Mouse (Mus musculus) kidney, postnatal 0 days (tissue): ENCODE measurements around the gene Cacnb3. TPM values are rescaled to one million over a fixed set of nuclear protein-coding genes. Genes with fewer than 3 reads are reported as not detected.

ENCODE experiments used
- ATAC-seq: fragments of 200-750 bp; cut with Nextera tagmentation; replicated peaks from 2 replicates; pipeline ENCODE4 v1.8.0; 2017; ENCODE audit warnings: low read depth, moderate number of reproducible peaks, moderate TSS enrichment, moderate library complexity; ENCODE audit not compliant: low FRiP score
- DNase-seq: peaks from one replicate; pipeline ENCODE4 v3.0.0-alpha.2; 2016; ENCODE audit warnings: low spot score
- H3K27ac ChIP-seq: fragments of 300-500 bp; sonication (generic); 2 replicates; pipeline ENCODE4 v1.5.1; 2014; ENCODE audit warnings: mild to moderate bottlenecking
- H3K27me3 ChIP-seq: fragments of 300-500 bp; sonication (generic); 2 replicates; pipeline ENCODE4 v1.6.1; 2014; ENCODE audit warnings: low read length, mixed read lengths; ENCODE audit not compliant: insufficient read depth
- H3K36me3 ChIP-seq: fragments of 300-500 bp; sonication (generic); 2 replicates; pipeline ENCODE4 v1.6.1; 2014; ENCODE audit warnings: low read length, mixed read lengths; ENCODE audit not compliant: insufficient read depth
- H3K4me1 ChIP-seq: fragments of 300-500 bp; sonication (generic); replicated peaks from 2 replicates; pipeline ENCODE4 v1.6.1; 2014; ENCODE audit warnings: antibody characterized with exemption, low read length, mixed read lengths; ENCODE audit not compliant: insufficient read depth
- H3K4me2 ChIP-seq: fragments of 300-500 bp; sonication (generic); 2 replicates; pipeline ENCODE4 v1.6.1; 2014; ENCODE audit warnings: mild to moderate bottlenecking, low read length, moderate library complexity, mixed read lengths
- H3K4me3 ChIP-seq: fragments of 300-500 bp; sonication (generic); replicated peaks from 2 replicates; pipeline ENCODE4 v1.5.1; 2014; ENCODE audit warnings: low read depth, low read length
- H3K9ac ChIP-seq: fragments of 300-500 bp; sonication (generic); 2 replicates; pipeline ENCODE4 v1.6.1; 2014; ENCODE audit warnings: low read depth, low read length
- H3K9me3 ChIP-seq: fragments of 300-500 bp; sonication (generic); replicated peaks from 2 replicates; pipeline ENCODE4 v1.6.1; 2016; ENCODE audit warnings: low read length, inconsistent platforms, mixed read lengths
- CTCF ChIP-seq: IDR thresholded peaks from 2 replicates; pipeline ENCODE4 v1.5.1; 2016; ENCODE audit warnings: antibody characterized with exemption, low read depth, mild to moderate bottlenecking, moderate library complexity
- WGBS: fragments of 180-500 bp; shearing (Covaris S2); extraction: QIAGEN DNeasy Blood & Tissue Kit; methylation state at CpG from one replicate; pipeline ENCODE4 v1.1.7; 2014; 5-methylcytosine and 5-hydroxymethylcytosine counted together
- polyA plus RNA-seq: library from polyadenylated mRNA; unstranded; fragments of >200 nt; fragmentation: Nextera tagmentation; extraction: Ambion mirVana; gene quantifications from 2 replicates; pipeline ENCODE4 v1.2.1, GENCODE M21; 2015

The Cacnb3 gene
- polyA plus RNA-seq, 1 experiment from 2014 or later = 19.8 TPM

DNA sequence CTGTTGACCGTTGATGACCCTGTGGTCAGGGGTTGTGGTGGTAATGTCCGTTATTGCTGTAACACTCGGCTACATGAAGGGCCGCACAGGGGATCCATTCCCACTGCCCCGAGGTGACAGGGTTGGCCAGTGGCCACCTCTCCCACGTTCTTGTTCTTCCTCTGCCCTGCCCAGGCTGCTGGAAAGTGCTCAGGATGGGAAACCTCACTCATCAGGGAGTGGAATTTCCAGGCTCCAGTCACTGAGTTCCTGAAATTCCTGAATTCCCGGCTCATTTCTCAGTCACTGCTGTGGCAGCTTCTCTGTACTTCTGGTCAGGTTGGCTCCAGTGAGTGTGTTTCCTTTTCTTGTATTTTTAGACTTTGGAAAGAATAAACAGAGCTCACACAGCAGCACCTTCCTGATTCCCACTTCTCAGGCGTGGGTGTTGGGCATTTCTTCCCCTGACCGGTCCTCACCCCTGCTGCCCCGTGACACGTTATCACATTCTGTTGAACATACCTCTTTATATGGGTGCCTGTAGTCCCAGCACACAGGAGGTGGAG lies 61.6 kb downstream of the Cacnb3 start:
- no peak overlapping the region for H3K4me3 ChIP-seq
- no peak overlapping the region for H3K9ac ChIP-seq
- no peaks in the 10 kb centered on the region for H3K36me3 ChIP-seq
- H3K27ac ChIP-seq = no peak overlapping the region
- 20% methylated on average over 11 of the region's 11 CpGs for WGBS
- no peak overlapping the region for H3K4me2 ChIP-seq
- H3K27me3 ChIP-seq = no peaks in the 10 kb centered on the region
- no peaks in the 10 kb centered on the region for H3K9me3 ChIP-seq
- DNase-seq = peak; percentile 68
- ATAC-seq = no peak
- H3K4me1 ChIP-seq = peaks cover 9% of the 10 kb centered on the region; the same call in 1 of the 2 replicates
- TF ChIP-seq CTCF = no peak

Other genes starting within 250 kb of the Cacnb3 start
- gene Olfr283, start 249.9 kb upstream of the Cacnb3 start, polyA plus RNA-seq = not detected in 2 replicates
- gene Olfr282, start 199.6 kb upstream of the Cacnb3 start, polyA plus RNA-seq = not detected in 2 replicates
- gene Olfr281, start 178.3 kb upstream of the Cacnb3 start, polyA plus RNA-seq = not detected in 2 replicates
- gene OR5BS1P, start 160.9 kb upstream of the Cacnb3 start, polyA plus RNA-seq = not detected in 2 replicates
- 0.24 and 0.30 TPM in 2 replicates for gene Lalba, start 148.1 kb upstream of the Cacnb3 start, polyA plus RNA-seq
- not detected in 2 replicates for gene Olfr279, start 138.4 kb upstream of the Cacnb3 start, polyA plus RNA-seq
- gene Kansl2, start 96.6 kb upstream of the Cacnb3 start, polyA plus RNA-seq = 87.1 and 96.3 TPM in 2 replicates
- 42.3 and 46.2 TPM in 2 replicates for gene Ccnt1, start 59.9 kb upstream of the Cacnb3 start, polyA plus RNA-seq
- 0.30 and 0.62 TPM in 2 replicates for gene 4930415O20Rik, start 59.8 kb upstream of the Cacnb3 start, polyA plus RNA-seq
- 16.8 and 17.0 TPM in 2 replicates for gene Adcy6, start 20.8 kb upstream of the Cacnb3 start, polyA plus RNA-seq
- 14.6 and 17.6 TPM in 2 replicates for gene Ddx23, start 32.1 kb downstream of the Cacnb3 start, polyA plus RNA-seq
- 0.50 and 0.66 TPM in 2 replicates for gene Rnd1, start 46.6 kb downstream of the Cacnb3 start, polyA plus RNA-seq
- 0.74 and 0.75 TPM in 2 replicates for gene Ccdc65, start 77.4 kb downstream of the Cacnb3 start, polyA plus RNA-seq
- 34.4 and 34.6 TPM in 2 replicates for gene Fkbp11, start 97.4 kb downstream of the Cacnb3 start, polyA plus RNA-seq
- gene Arf3, start 132.4 kb downstream of the Cacnb3 start, polyA plus RNA-seq = 39.0 and 39.6 TPM in 2 replicates
- gene Wnt10b, start 147.3 kb downstream of the Cacnb3 start, polyA plus RNA-seq = not detected in 2 replicates
- not detected in 2 replicates for gene Wnt1, start 159.0 kb downstream of the Cacnb3 start, polyA plus RNA-seq
- gene Ddn, start 178.7 kb downstream of the Cacnb3 start, polyA plus RNA-seq = 4.4 and 6.1 TPM in 2 replicates
- gene Prkag1, start 200.7 kb downstream of the Cacnb3 start, polyA plus RNA-seq = 83.1 and 94.5 TPM in 2 replicates
- gene Kmt2d, start 240.4 kb downstream of the Cacnb3 start, polyA plus RNA-seq = 6.4 and 8.3 TPM in 2 replicates